Mouse (Mus musculus): ENCODE data around the gene Arhgef15. TPM values are rescaled to one million over a fixed set of nuclear protein-coding genes. Genes with fewer than 3 reads are reported as not detected.

Gene Arhgef15
- polyA plus RNA-seq, 1 experiment: 0.25 TPM

DNA sequence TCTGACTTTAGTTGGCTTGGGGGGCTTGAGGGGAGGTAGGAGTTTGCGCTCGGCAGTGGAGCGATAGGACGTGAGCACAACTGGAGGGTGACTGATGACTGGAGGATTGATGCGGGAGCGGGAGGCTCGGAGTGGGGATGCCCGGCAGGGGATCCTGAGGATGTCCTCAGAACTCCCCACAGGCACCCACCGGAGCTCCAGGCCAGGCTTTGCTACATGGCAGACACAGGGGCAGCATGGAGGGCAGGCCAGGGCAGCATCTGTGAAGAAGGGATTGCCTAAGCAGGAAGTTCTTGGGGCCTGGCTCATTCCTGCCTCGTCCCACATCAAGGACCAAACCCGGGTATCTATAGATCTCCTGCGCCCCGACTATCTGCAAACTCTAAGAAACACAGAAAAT is 3.4 kb downstream of the Arhgef15 start:
- no peak for TF ChIP-seq FOSL1 (IDR thresholded peaks at IDR 0.05; ENCODE audit: insufficient read depth, low read length, poor library complexity, severe bottlenecking)
- TF ChIP-seq MAX (IDR thresholded peaks at IDR 0.05): no peak
- no peak for TF ChIP-seq MYOG (IDR thresholded peaks at IDR 0.05; ENCODE audit: control insufficient read depth, extremely low read depth, insufficient read length)
- Histone ChIP-seq H3K79me2 (ENCODE audit: control insufficient read depth, insufficient read depth) (no peaks in the 10 kb centered on the region), H3K36me3 (ENCODE audit: control insufficient read depth, insufficient read depth) (no peaks in the 10 kb centered on the region), H3ac (ENCODE audit: control insufficient read depth, insufficient read length, low read depth) (no peak overlapping the region), H3K4me3 (ENCODE audit: insufficient read depth, poor library complexity, severe bottlenecking) (no peak overlapping the region), H3K79me3 (ENCODE audit: low read depth) (no peaks in the 10 kb centered on the region), H3K27me3 (ENCODE audit: control insufficient read depth, insufficient read depth, insufficient read length) (no peaks in the 10 kb centered on the region)

DNA sequence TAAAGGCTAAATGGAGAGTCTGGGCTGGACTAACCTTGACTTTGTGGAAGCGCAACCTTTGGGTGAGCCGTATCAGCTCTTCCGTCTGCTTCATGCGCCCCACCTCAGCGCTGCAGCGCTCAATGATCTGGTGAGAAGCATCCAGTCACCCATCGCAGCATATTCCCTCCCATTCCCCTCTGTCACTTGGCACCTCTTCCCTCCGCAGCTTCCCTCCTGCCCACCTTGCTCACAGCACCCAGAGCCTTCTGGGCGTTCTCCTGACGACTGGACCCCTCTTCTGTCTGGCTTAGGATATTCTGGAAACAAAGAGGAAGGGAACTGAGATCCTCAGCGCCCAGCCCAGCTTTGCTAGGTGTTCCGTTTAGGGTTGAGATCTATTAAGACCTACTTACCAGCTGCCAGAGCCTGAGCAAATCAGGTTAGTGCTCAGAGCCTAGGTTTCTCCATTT is 9.7 kb downstream of the Arhgef15 start:
- no peak overlapping the region for H3K4me3 ChIP-seq (ENCODE audit: insufficient read depth, poor library complexity, severe bottlenecking)
- TF ChIP-seq MAX (IDR thresholded peaks at IDR 0.05) (no peak), CTCF (IDR thresholded peaks at IDR 0.05; ENCODE audit: control insufficient read depth, insufficient read depth, insufficient read length) (no peak), MYOD1 (IDR thresholded peaks at IDR 0.05; ENCODE audit: control insufficient read depth, insufficient read length, low read depth) (no peak), MYOG (IDR thresholded peaks at IDR 0.05; ENCODE audit: control insufficient read depth, extremely low read depth, insufficient read length) (no peak), CEBPB (IDR thresholded peaks at IDR 0.05; ENCODE audit: low read depth) (no peak), FOSL1 (IDR thresholded peaks at IDR 0.05; ENCODE audit: insufficient read depth, low read length, poor library complexity, severe bottlenecking) (no peak), USF1 (IDR thresholded peaks at IDR 0.05; ENCODE audit: low read depth) (no peak)
- H3K27me3 ChIP-seq (ENCODE audit: control insufficient read depth, insufficient read depth, insufficient read length): no peaks in the 10 kb centered on the region
- no peak overlapping the region for H3ac ChIP-seq (ENCODE audit: control insufficient read depth, insufficient read length, low read depth)
- no peaks in the 10 kb centered on the region for H3K79me3 ChIP-seq (ENCODE audit: low read depth)
- no peaks in the 10 kb centered on the region for H3K79me2 ChIP-seq (ENCODE audit: control insufficient read depth, insufficient read depth)
- H3K36me3 ChIP-seq (ENCODE audit: control insufficient read depth, insufficient read depth): no peaks in the 10 kb centered on the region

DNA sequence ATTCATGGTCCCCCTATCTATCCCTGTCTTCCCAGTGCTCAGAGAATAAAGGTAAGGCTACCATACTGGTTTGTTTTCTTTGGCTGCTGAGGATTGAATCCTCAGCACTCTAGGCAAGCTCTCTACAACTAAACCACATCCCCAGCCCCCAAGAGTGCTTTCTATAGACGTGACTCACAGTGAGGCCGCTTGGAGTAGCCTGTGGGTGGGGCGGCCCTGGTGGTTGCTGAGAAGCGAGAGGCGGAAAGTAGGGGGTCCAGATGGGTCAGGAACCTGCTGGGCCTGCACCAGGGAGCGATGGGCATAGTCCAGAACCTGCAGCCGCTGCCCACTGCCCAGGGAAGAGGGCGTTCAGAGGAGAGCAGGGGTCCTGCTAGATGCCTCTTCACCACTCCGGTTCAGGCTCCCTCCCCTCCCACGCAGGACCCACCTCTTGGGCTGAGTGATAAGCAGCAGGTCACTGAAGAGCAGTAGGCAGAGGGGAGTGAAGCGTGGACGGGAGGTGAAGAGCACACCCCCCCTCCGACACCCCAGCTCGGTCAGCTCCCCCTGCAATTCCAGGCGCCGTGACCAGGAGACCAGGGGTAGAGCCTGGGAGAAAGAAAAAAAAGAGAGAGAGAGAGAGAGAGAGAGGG is 10.4 kb downstream of the Arhgef15 start:
- Histone ChIP-seq H3ac (ENCODE audit: control insufficient read depth, insufficient read length, low read depth) (peak overlapping the region; percentile 70), H3K4me3 (ENCODE audit: insufficient read depth, poor library complexity, severe bottlenecking) (no peak overlapping the region), H3K36me3 (ENCODE audit: control insufficient read depth, insufficient read depth) (no peaks in the 10 kb centered on the region), H3K79me2 (ENCODE audit: control insufficient read depth, insufficient read depth) (no peaks in the 10 kb centered on the region), H3K27me3 (ENCODE audit: control insufficient read depth, insufficient read depth, insufficient read length) (no peaks in the 10 kb centered on the region), H3K79me3 (ENCODE audit: low read depth) (no peaks in the 10 kb centered on the region)
- TF ChIP-seq CTCF (IDR thresholded peaks at IDR 0.05; ENCODE audit: control insufficient read depth, insufficient read depth, insufficient read length) (no peak), MAX (IDR thresholded peaks at IDR 0.05) (no peak), FOSL1 (IDR thresholded peaks at IDR 0.05; ENCODE audit: insufficient read depth, low read length, poor library complexity, severe bottlenecking) (peak; percentile 14), USF1 (IDR thresholded peaks at IDR 0.05; ENCODE audit: low read depth) (no peak)

DNA sequence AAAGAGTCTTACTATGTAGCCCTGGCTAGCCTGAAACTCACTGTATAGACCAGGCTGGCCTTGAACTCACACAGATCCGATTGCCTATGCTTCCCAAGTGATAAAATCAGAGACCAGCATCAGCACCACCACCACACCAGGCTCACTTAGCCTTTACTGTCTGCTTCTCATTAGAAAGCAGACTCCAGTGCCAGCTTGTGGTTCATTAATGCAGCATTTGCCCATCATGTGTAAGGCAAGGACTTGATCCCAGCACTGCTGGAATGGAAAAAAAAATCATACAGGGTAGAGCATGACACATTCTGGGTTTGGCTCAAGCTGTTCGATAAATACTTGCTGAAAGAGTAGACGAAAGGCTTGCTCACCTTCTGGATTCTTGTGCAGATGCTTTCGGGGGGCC is 11.3 kb downstream of the Arhgef15 start:
- no peak for TF ChIP-seq FOSL1 (IDR thresholded peaks at IDR 0.05; ENCODE audit: insufficient read depth, low read length, poor library complexity, severe bottlenecking)
- no peak for TF ChIP-seq CEBPB (IDR thresholded peaks at IDR 0.05; ENCODE audit: low read depth)
- TF ChIP-seq MAX (IDR thresholded peaks at IDR 0.05): no peak
- TF ChIP-seq MYOD1 (IDR thresholded peaks at IDR 0.05; ENCODE audit: control insufficient read depth, insufficient read length, low read depth): no peak
- TF ChIP-seq USF1 (IDR thresholded peaks at IDR 0.05; ENCODE audit: low read depth): no peak
- TF ChIP-seq CTCF (IDR thresholded peaks at IDR 0.05; ENCODE audit: control insufficient read depth, insufficient read depth, insufficient read length): no peak
- TF ChIP-seq MYOG (IDR thresholded peaks at IDR 0.05; ENCODE audit: control insufficient read depth, extremely low read depth, insufficient read length): no peak
- Histone ChIP-seq H3K27me3 (ENCODE audit: control insufficient read depth, insufficient read depth, insufficient read length) (no peaks in the 10 kb centered on the region), H3ac (ENCODE audit: control insufficient read depth, insufficient read length, low read depth) (no peak overlapping the region), H3K79me2 (ENCODE audit: control insufficient read depth, insufficient read depth) (no peaks in the 10 kb centered on the region), H3K79me3 (ENCODE audit: low read depth) (no peaks in the 10 kb centered on the region), H3K36me3 (ENCODE audit: control insufficient read depth, insufficient read depth) (no peaks in the 10 kb centered on the region), H3K4me3 (ENCODE audit: insufficient read depth, poor library complexity, severe bottlenecking) (no peak overlapping the region)

DNA sequence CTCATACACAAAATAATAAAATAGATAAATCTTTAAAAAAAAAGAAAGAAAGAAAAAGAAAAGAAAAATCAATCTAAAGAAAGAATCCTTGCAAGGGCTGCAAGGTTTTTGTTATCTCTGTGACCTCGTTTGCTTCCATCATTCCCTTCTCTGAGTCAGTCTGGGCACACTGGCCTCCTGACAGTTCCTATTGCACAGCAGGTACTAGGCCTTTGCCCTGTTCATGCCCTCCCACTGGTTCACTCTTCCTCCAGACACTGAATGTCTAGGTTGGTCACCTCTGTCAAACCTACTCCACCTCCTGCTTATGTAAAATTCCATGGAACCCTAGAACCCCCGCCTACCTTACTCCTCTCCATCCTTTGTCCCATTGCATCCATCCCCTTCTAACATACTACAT is 12.0 kb downstream of the Arhgef15 start:
- Histone ChIP-seq H3K4me3 (ENCODE audit: insufficient read depth, poor library complexity, severe bottlenecking) (no peak overlapping the region), H3K27me3 (ENCODE audit: control insufficient read depth, insufficient read depth, insufficient read length) (no peaks in the 10 kb centered on the region), H3ac (ENCODE audit: control insufficient read depth, insufficient read length, low read depth) (no peak overlapping the region), H3K79me2 (ENCODE audit: control insufficient read depth, insufficient read depth) (no peaks in the 10 kb centered on the region), H3K36me3 (ENCODE audit: control insufficient read depth, insufficient read depth) (no peaks in the 10 kb centered on the region), H3K79me3 (ENCODE audit: low read depth) (no peaks in the 10 kb centered on the region)
- TF ChIP-seq MYOG (IDR thresholded peaks at IDR 0.05; ENCODE audit: control insufficient read depth, extremely low read depth, insufficient read length): no peak
- TF ChIP-seq MYOD1 (IDR thresholded peaks at IDR 0.05; ENCODE audit: control insufficient read depth, insufficient read length, low read depth): no peak
- no peak for TF ChIP-seq FOSL1 (IDR thresholded peaks at IDR 0.05; ENCODE audit: insufficient read depth, low read length, poor library complexity, severe bottlenecking)
- TF ChIP-seq CTCF (IDR thresholded peaks at IDR 0.05; ENCODE audit: control insufficient read depth, insufficient read depth, insufficient read length): no peak
- no peak for TF ChIP-seq CEBPB (IDR thresholded peaks at IDR 0.05; ENCODE audit: low read depth)
- no peak for TF ChIP-seq USF1 (IDR thresholded peaks at IDR 0.05; ENCODE audit: low read depth)
- TF ChIP-seq MAX (IDR thresholded peaks at IDR 0.05): no peak

DNA sequence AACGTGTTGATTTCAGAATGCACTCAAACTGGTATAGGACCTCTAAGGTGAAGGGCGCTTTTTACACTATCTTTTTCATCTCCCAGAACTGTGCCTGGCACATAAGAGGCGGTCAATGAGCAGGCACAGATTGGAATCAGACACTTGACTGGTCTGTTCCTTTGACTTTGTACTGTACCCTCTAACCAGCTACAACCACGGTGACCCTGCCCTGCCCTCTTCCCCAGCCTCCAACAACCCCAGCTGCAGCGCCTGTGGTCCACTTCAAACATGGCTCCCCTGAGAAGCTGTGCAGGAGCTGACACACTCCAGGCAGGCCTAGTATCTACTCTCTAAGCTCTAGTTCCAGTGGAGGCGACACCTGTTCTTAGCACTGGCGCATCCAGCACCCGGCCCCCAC is 14.5 kb downstream of the Arhgef15 start:
- TF ChIP-seq MAX (IDR thresholded peaks at IDR 0.05) (no peak), CEBPB (IDR thresholded peaks at IDR 0.05; ENCODE audit: low read depth) (no peak), FOSL1 (IDR thresholded peaks at IDR 0.05; ENCODE audit: insufficient read depth, low read length, poor library complexity, severe bottlenecking) (no peak), CTCF (IDR thresholded peaks at IDR 0.05; ENCODE audit: control insufficient read depth, insufficient read depth, insufficient read length) (no peak)
- Histone ChIP-seq H3K4me3 (ENCODE audit: insufficient read depth, poor library complexity, severe bottlenecking) (no peak overlapping the region), H3ac (ENCODE audit: control insufficient read depth, insufficient read length, low read depth) (no peak overlapping the region), H3K36me3 (ENCODE audit: control insufficient read depth, insufficient read depth) (no peaks in the 10 kb centered on the region), H3K79me2 (ENCODE audit: control insufficient read depth, insufficient read depth) (no peaks in the 10 kb centered on the region), H3K79me3 (ENCODE audit: low read depth) (no peaks in the 10 kb centered on the region), H3K27me3 (ENCODE audit: control insufficient read depth, insufficient read depth, insufficient read length) (no peaks in the 10 kb centered on the region)
